Mouse (Mus musculus) adrenal gland, adult 2 months (tissue): ENCODE measurements around the gene Cfap20. TPM values are rescaled to one million over a fixed set of nuclear protein-coding genes. Genes with fewer than 3 reads are reported as not detected.

Experiments used
- DNase-seq: peaks from one replicate; pipeline ENCODE4 v3.0.0; 2021
- long read RNA-seq: library from polyadenylated mRNA; stranded (forward); transcript quantifications from one replicate; pipeline ENCODE4 v2.0.0, GENCODE M21; 2021
- polyA plus RNA-seq: library from polyadenylated mRNA; depleted of rRNA; stranded (reverse); fragments of >200 nt; gene quantifications from 2 replicates; pipeline ENCODE4 v1.2.3, GENCODE M21; 2012; rRNA removed
- total RNA-seq, 2 experiments: library from RNA; stranded (reverse); gene quantifications; 2 replicates each; pipeline ENCODE4 v1.2.3; 2021

Cfap20 gene
- total RNA-seq (10 to 100 TPM; 40.7 to 42.4 TPM), polyA plus RNA-seq (49.1 and 62.3 TPM in 2 replicates)
- long read RNA-seq, transcript Cfap20-201 (6 exons, 1,295 nt): major isoform, 31 of 36 reads
- long read RNA-seq, partial matches to known transcripts: 2 of 36 reads
- long read RNA-seq, other reads (novel, unspliced or antisense): 0 of 36 reads

GRCm38 (mm10) chr8:95434686-95435439 is at the start of gene Cfap20:
Gene Cfap20 (minus strand): TSS chr8:95434869.
- peak; percentile 100 for DNase-seq

DNA sequence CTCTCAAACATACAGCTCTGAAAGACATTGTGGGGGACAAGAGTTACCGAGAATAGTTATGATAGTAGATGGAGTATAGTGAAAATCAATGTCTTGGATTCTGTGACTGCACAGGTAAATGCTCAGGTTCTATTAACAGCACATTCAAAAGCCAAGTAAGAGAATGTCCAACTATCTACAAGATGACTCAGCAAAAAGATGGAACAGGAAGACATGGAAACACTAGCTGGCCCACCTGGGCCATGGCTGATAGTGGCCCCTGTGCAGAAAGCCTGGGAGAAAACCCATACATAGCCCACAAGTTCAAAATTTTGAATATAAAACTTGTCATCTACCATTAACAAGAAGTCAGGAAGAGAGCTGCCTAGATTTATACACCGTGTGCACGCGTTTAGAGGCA is 35.3 kb upstream of the Cfap20 start:
- DNase-seq: no peak

DNA sequence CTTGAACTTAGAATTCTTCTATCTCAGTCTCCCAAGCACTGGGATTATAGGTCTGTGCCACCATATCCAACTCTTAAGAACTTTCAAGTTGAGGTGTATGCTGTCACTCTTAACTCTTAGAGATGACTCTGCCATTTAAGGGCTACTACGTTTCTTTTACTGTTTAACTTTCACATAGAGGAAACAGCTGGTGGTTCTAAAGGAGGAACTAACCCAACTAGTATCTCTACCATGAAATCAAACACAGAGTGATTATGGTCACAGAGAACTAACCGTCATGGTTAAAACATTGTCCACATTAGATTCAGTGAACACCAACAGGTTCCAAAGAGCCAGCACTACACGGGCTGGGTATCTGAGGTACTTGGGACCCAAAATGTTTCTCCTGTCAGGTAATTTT is 34.3 kb upstream of the Cfap20 start:
- DNase-seq: no peak

DNA sequence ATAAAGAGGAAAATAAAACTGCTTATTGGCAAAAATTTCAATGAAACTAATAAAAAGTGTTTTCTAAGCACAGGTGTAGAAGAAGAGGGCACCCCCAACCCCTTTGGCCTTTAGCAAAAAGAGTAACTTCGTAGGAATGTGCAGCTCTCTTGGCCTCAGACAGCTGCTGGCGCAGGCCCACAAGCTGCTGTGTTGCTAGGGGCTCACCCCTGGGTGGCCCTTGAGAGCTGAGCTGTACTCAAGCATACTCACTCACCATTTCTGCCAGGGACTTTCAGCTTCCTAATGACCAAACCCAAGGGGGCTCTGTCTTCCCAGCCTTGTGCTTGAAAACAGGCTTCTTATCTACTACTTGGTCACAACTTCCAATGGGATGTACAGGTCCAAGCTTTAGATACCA is 31.9 kb upstream of the Cfap20 start:
- DNase-seq: peak; percentile 28

DNA sequence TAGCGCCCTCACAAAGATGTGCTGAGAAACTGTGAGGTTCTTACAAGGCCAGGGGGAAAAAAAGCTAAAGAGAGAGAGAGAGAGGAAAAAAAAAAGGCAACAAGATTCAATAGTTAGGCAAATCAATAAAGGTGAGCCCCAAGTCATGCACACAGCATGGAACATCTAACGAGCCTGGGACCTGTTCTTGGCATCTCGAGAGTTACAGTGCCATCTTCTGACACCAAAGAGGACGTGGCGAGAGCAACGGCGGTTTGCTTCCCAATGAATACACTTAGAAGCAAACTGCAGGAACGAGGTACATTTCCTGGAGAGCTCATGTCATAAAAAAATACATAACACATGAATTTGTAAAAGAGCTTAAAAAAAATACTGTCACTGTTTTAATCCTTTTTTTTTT is 17.8 kb upstream of the Cfap20 start:
- DNase-seq: no peak

- no peak for DNase-seq
Observed at GRCm38 (mm10) chr8:95450271-95450670, 15.6 kb upstream of the Cfap20 start.

DNA sequence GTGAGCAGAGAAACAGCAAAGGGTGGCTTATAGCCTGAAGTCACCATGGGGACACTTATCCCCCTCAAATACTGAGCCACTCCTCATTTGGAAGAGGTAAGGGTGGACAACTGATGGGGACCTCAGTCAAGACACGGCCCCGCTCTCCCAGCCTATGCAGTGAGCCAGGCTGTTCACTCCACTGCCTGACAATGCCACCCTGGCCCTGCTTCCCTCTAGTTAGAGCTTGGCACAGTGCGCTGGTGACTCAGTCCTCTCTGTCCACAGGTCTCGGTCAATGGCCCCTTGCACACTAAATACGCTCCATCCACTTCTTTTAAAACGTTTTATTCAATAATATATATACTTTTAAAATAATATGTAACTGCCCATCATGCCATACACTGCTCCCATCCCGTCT is 13.0 kb upstream of the Cfap20 start:
- peak; percentile 83 for DNase-seq

DNA sequence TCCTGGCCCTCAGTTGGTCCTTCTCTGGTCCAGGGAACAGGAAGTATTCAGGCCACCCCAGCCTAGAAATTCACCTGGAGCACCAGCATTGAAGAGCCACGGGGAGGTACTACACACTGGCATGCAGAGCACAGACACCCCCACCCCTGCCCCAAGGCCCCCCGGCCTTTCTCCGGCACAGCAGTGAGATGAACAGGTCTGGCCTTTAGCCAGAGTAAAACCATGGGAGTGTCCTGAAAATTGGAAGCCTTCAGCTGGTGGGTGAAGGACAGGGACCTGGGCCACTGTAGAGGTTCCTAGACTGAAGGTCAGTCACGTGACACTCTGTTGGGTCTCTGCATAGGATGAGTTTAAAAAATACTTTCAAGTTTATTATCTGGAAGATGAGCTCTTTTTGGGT is 10.4 kb upstream of the Cfap20 start:
- peak; percentile 30 for DNase-seq

DNA sequence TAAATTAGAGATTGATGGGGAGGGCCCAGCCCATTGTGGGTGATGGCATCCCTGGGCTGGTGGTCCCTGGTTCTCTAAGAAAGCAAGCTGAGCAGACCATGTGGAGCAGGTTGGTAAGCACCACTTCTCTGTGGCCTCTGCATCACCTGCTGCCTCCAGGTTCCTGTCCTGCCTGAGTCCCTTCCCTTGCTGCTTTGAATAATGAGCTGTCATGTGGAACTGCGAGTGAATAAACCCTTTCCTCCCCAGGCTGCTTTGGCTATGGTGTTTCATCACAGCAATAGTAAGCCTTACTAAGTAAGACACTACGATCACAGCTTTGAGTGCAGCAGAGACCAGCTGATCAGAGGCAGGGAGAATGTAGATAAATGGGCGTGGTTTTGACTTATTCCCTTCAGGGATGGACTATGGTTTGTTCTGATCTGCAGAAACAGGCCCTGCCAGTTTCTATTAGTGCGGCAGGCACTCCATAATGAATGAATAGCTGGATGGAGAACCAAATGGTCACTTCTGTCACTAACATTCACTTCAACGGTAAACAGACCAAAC is 6.9 kb upstream of the Cfap20 start:
- DNase-seq: no peak

- DNase-seq: no peak
Observed at GRCm38 (mm10) chr8:95440168-95440709, 5.6 kb upstream of the Cfap20 start.

GRCm38 (mm10) chr8:95439421-95439820 is 4.8 kb upstream of the Cfap20 start:
- DNase-seq: no peak

- DNase-seq: no peak
Observed at GRCm38 (mm10) chr8:95437341-95437992, 2.8 kb upstream of the Cfap20 start.

DNA sequence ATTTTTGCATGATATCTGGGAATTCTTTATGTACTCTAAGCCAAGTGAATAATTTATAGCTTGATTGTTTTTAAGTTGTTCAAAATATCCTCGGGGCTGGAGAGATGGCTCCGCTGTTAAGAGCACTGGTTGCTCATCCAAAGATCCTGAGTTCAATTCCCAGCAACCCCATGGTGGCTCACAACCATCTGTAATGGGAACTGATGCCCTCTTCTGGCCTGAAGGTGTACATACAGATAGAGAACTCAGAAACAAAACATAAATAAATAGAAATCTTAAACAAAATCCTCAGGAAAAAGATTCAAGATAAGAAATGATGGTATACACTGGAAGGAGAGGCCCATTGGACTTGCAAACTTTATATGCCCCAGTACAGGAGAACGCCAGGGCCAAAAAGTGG is 1.3 kb upstream of the Cfap20 start:
- no peak for DNase-seq

DNA sequence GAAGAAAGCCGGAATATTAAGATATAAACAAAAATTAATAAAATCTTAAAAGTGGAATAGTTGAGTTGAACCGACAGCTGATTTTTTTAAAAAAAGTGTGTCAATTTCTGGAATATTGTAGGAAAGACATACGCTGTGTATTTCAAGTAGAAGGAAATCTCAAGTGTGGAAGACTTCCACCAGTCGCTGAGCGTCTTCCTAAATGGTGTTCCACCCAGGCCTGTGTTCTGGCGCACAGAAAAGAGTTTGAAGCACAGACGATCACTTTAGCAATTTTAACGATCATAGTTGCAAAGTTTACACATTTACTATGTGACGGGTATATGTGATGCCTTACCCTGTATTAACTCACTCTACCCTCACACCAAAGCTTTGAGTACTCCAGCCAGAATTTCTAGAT is 802 bp upstream of the Cfap20 start:
- DNase-seq: no peak

DNA sequence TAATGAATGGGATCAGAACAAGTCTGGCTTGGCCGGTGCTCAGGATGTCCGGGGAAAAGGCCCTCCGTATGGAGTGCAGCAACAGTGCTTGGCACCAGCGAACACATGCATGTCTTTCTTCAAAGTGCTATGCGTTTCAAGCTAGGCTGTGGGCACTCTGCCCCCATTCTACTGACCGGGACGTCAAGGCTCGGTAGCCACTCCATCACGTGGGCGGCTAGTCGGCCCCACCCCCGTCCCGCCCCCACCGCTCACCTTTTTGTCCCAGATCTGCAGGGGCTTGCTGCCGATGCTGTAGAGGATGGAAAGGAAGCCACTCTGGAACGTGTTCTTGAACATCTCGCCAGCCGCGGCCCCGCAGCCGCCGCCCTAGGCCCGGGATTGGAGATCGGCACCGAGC is 436 bp downstream of the Cfap20 start:
- no peak for DNase-seq

DNA sequence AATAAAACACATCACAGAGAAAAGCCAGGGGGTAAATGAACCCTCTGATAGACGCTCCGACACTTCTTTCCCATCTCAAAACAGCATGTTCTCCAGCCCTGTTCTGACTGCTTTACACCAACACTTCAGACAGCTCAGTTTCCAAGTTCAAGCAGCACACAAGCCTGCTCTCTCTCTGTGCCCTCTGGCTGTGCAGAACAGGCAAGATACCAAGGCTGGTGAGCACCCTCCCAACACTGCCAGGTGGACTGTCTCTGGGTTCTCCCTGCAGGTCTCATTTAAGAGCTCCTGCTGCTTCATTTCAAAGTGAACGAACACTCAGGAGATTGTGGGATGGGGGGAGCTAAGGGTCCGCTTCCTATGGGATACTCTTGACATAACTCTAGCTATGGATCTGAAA is 1.5 kb downstream of the Cfap20 start:
- no peak for DNase-seq

- no peak for DNase-seq
Observed at GRCm38 (mm10) chr8:95432471-95432870, 2.2 kb downstream of the Cfap20 start.

DNA sequence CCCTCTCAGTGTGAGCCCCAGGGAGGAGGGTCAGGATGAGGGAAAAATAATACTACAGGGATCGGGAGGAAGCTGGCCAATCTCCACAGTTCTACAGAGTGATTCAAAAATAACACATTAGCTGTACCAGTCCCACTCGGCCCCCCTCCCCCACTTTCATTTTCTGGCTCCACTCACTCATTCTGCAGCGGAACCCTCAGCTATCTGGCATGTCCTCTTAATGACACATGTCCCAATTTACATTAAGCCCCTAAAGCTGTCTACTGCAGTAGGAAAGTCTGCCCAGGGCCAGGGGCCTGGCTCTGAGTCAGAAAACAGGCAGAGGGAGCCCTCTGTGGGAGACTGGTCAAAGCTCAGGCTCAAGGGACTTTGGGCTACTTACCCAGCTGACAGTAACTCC is 4.7 kb downstream of the Cfap20 start:
- peak; percentile 53 for DNase-seq

GRCm38 (mm10) chr8:95427594-95428535 is 6.8 kb downstream of the Cfap20 start:
- peak; percentile 81 for DNase-seq

GRCm38 (mm10) chr8:95426781-95427281 is 7.8 kb downstream of the Cfap20 start:
- DNase-seq: peak; percentile 44

DNA sequence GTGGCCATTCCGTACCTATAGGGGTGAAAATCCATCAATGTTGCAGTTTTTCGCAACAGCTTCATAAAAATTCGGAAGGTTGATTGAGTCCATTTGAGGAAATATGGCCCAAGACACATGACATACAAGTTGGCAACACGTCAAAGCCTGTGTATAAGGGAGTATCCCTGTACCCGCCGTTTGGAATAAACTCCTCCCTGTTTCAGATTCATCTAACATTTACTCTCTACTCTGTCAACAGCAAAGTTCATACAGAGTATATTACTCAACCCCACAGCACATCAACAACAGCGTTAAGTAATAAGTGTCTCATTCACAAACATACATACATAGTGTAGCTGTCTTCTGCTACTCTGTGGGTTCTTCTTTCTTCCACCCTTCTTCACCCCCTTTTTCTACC is 10.0 kb downstream of the Cfap20 start:
- DNase-seq: no peak
